Mouse (Mus musculus): ENCODE measurements around the gene Gna15. TPM values are rescaled to one million over a fixed set of nuclear protein-coding genes. Genes with fewer than 3 reads are reported as not detected.

The Gna15 gene
- 2.9 and 3.7 TPM in 2 replicates for polyA plus RNA-seq (2012; rRNA removed)

GRCm38 (mm10) chr10:81524051-81524605 is at the start of gene Gna15:
Gene Gna15 (minus strand): TSS chr10:81524225.
- no peak for DNase-seq (ENCODE audit: extremely low spot score in 1 of 2, low spot score in 1 of 2)

GRCm38 (mm10) chr10:81572975-81573374 is 49.0 kb upstream of the Gna15 start:
- no peak for DNase-seq (ENCODE audit: extremely low spot score in 1 of 2, low spot score in 1 of 2)

GRCm38 (mm10) chr10:81572133-81572671 is 48.2 kb upstream of the Gna15 start:
- no peak for DNase-seq (ENCODE audit: extremely low spot score in 1 of 2, low spot score in 1 of 2)

- DNase-seq (ENCODE audit: extremely low spot score in 1 of 2, low spot score in 1 of 2) = peak; percentile 99 to 100
These were observed 47.5 kb upstream of the Gna15 start for GRCm38 (mm10) chr10:81571501-81571876.

GRCm38 (mm10) chr10:81570831-81571500 is 46.9 kb upstream of the Gna15 start:
- DNase-seq (ENCODE audit: extremely low spot score in 1 of 2, low spot score in 1 of 2) = peak; percentile 89 to 97

- DNase-seq (ENCODE audit: extremely low spot score in 1 of 2, low spot score in 1 of 2) = no peak
These were observed 46.3 kb upstream of the Gna15 start for GRCm38 (mm10) chr10:81570238-81570800.

GRCm38 (mm10) chr10:81569507-81570237 is 45.6 kb upstream of the Gna15 start:
- no peak for DNase-seq (ENCODE audit: extremely low spot score in 1 of 2, low spot score in 1 of 2)

GRCm38 (mm10) chr10:81568381-81569191 is 44.6 kb upstream of the Gna15 start:
- no peak for DNase-seq (ENCODE audit: extremely low spot score in 1 of 2, low spot score in 1 of 2)

GRCm38 (mm10) chr10:81565257-81566228 is 41.5 kb upstream of the Gna15 start:
- DNase-seq (ENCODE audit: extremely low spot score in 1 of 2, low spot score in 1 of 2) = no peak

- peak in 1 of 2 experiments; percentile 74 for DNase-seq (ENCODE audit: extremely low spot score in 1 of 2, low spot score in 1 of 2)
These were observed 40.7 kb upstream of the Gna15 start for GRCm38 (mm10) chr10:81564734-81565133.

GRCm38 (mm10) chr10:81564216-81564615 is 40.2 kb upstream of the Gna15 start:
- no peak for DNase-seq (ENCODE audit: extremely low spot score in 1 of 2, low spot score in 1 of 2)

GRCm38 (mm10) chr10:81563481-81563880 is 39.5 kb upstream of the Gna15 start:
- DNase-seq (ENCODE audit: extremely low spot score in 1 of 2, low spot score in 1 of 2) = no peak

- DNase-seq (ENCODE audit: extremely low spot score in 1 of 2, low spot score in 1 of 2) = no peak
These were observed 38.4 kb upstream of the Gna15 start for GRCm38 (mm10) chr10:81562411-81562810.

GRCm38 (mm10) chr10:81560719-81561459 is 36.9 kb upstream of the Gna15 start:
- DNase-seq (ENCODE audit: extremely low spot score in 1 of 2, low spot score in 1 of 2) = no peak

GRCm38 (mm10) chr10:81559627-81560539 is 35.9 kb upstream of the Gna15 start:
- DNase-seq (ENCODE audit: extremely low spot score in 1 of 2, low spot score in 1 of 2) = peak in 1 of 2 experiments; percentile 83

GRCm38 (mm10) chr10:81559163-81559626 is 35.2 kb upstream of the Gna15 start, which contains the start of gene Aes:
Gene Aes (plus strand): TSS chr10:81559488.
- peak in 1 of 2 experiments; percentile 75 for DNase-seq (ENCODE audit: extremely low spot score in 1 of 2, low spot score in 1 of 2)

GRCm38 (mm10) chr10:81557491-81557890 is 33.5 kb upstream of the Gna15 start:
- no peak for DNase-seq (ENCODE audit: extremely low spot score in 1 of 2, low spot score in 1 of 2)

Measured in frontal cortex, adult 2 months (tissue).